In genomic region chr8:86820756-86821201, GRCm38 (mm10) we compare ENCODE assay signal across 8 mouse cellular contexts.
A peak's percentile ranks its signal among the peaks of the same experiment; 100 is the strongest.
DNase-seq lines count a peak whose midpoint lies in the region; ATAC-seq lines count a peak whose summit lies in the region.

No protein-coding gene starts in this region.

- DNase-seq in midbrain, embryonic 14.5 days: peak; percentile 48
- peak; percentile 85 for DNase-seq in R1 (ENCODE audit: low read depth, low spot score)
- DNase-seq in embryonic facial prominence, embryonic 10.5 days (ENCODE audit: low spot score): peak; percentile 67
- peak; percentile 37 to 51 for DNase-seq in lung, adult 18-20 months
- peak; percentile 38 to 82 for DNase-seq in spleen, postnatal 4 days (ENCODE audit: low spot score in 2 of 2)
- no peak for DNase-seq in left cerebral cortex, adult 9 months (ENCODE audit: low spot score in 2 of 2)

- H3K27ac ChIP-seq in midbrain, embryonic 14.5 days (replicated peaks; ENCODE audit: low read depth, low read length): no peak overlapping the region
- no peak overlapping the region for H3K27ac ChIP-seq in midbrain, embryonic 15.5 days
- peak overlapping the region; percentile 36; the same call in 1 of the 2 replicates for H3K27ac ChIP-seq in embryonic facial prominence, embryonic 10.5 days (replicated peaks)
- H3K27ac ChIP-seq in intestine, embryonic 15.5 days: 0 out of 2 replicates have a peak overlapping the region, but pooled peaks have one; percentile 38

- WGBS in midbrain, embryonic 14.5 days: 15% methylated on average over 3 of the region's 3 CpGs
- 12% methylated on average over 3 of the region's 3 CpGs for WGBS in midbrain, embryonic 15.5 days
- 7% methylated on average over 3 of the region's 3 CpGs for WGBS in embryonic facial prominence, embryonic 10.5 days
- WGBS in intestine, embryonic 15.5 days: 3% methylated on average over 3 of the region's 3 CpGs

- no peak overlapping the region for H3K9ac ChIP-seq in midbrain, embryonic 14.5 days (replicated peaks; ENCODE audit: low read length)
- H3K9ac ChIP-seq in midbrain, embryonic 15.5 days: no peak overlapping the region
- H3K9ac ChIP-seq in intestine, embryonic 15.5 days: no peak overlapping the region

- no peaks in the 10 kb centered on the region for H3K36me3 ChIP-seq in midbrain, embryonic 14.5 days (ENCODE audit: control insufficient read depth, insufficient read depth, low read length)
- H3K36me3 ChIP-seq in midbrain, embryonic 15.5 days (replicated peaks): no peaks in the 10 kb centered on the region
- no peaks in the 10 kb centered on the region for H3K36me3 ChIP-seq in embryonic facial prominence, embryonic 10.5 days (replicated peaks)
- no peaks in the 10 kb centered on the region for H3K36me3 ChIP-seq in intestine, embryonic 15.5 days

- no peaks in the 10 kb centered on the region for H3K27me3 ChIP-seq in midbrain, embryonic 14.5 days (ENCODE audit: control insufficient read depth, insufficient read depth, low read length)
- no peaks in the 10 kb centered on the region for H3K27me3 ChIP-seq in midbrain, embryonic 15.5 days (replicated peaks)
- no peaks in the 10 kb centered on the region for H3K27me3 ChIP-seq in embryonic facial prominence, embryonic 10.5 days (replicated peaks; ENCODE audit: low read depth, poor library complexity, severe bottlenecking)
- no peaks in the 10 kb centered on the region for H3K27me3 ChIP-seq in intestine, embryonic 15.5 days (replicated peaks)

- H3K9me3 ChIP-seq in midbrain, embryonic 14.5 days (ENCODE audit: control insufficient read depth, low read length): no peaks in the 10 kb centered on the region
- H3K9me3 ChIP-seq in midbrain, embryonic 15.5 days: no peaks in the 10 kb centered on the region
- H3K9me3 ChIP-seq in embryonic facial prominence, embryonic 10.5 days: no peaks in the 10 kb centered on the region
- no peaks in the 10 kb centered on the region for H3K9me3 ChIP-seq in intestine, embryonic 15.5 days

- H3K4me1 ChIP-seq in midbrain, embryonic 14.5 days (ENCODE audit: control insufficient read depth, insufficient read depth, low read length): peaks cover 4% of the 10 kb centered on the region; the same call in 1 of the 2 replicates
- H3K4me1 ChIP-seq in midbrain, embryonic 15.5 days: 0 out of 2 replicates have a peak, but pooled peaks cover 3% of the 10 kb centered on the region
- H3K4me1 ChIP-seq in embryonic facial prominence, embryonic 10.5 days: peaks cover 18% of the 10 kb centered on the region
- H3K4me1 ChIP-seq in intestine, embryonic 15.5 days (replicated peaks): peaks cover 17% of the 10 kb centered on the region

- no peak overlapping the region for H3K4me2 ChIP-seq in midbrain, embryonic 14.5 days (ENCODE audit: low read length)
- no peak overlapping the region for H3K4me2 ChIP-seq in midbrain, embryonic 15.5 days
- H3K4me2 ChIP-seq in intestine, embryonic 15.5 days (replicated peaks): no peak overlapping the region

- H3K4me3 ChIP-seq in midbrain, embryonic 14.5 days (replicated peaks; ENCODE audit: low read depth, low read length): no peak overlapping the region
- H3K4me3 ChIP-seq in midbrain, embryonic 15.5 days: no peak overlapping the region
- no peak overlapping the region for H3K4me3 ChIP-seq in embryonic facial prominence, embryonic 10.5 days
- H3K4me3 ChIP-seq in intestine, embryonic 15.5 days (replicated peaks): no peak overlapping the region

- ATAC-seq in midbrain, embryonic 14.5 days (ENCODE audit: low FRiP score, low TSS enrichment): no peak
- no peak for ATAC-seq in midbrain, embryonic 15.5 days (replicated peaks)
- peak; percentile 63 for ATAC-seq in intestine, embryonic 15.5 days

Comparison
In these comparisons a context has a peak if more than half of its experiments do, and no peak if none do; other contexts are left out.
1. DNase-seq: peak in midbrain, embryonic 14.5 days (single experiment), R1 (single experiment), embryonic facial prominence, embryonic 10.5 days (single experiment), lung, adult 18-20 months (2 of 2) and spleen, postnatal 4 days (2 of 2); none in left cerebral cortex, adult 9 months (0 of 2).
2. H3K27ac ChIP-seq: peak in embryonic facial prominence, embryonic 10.5 days (single experiment) and intestine, embryonic 15.5 days (single experiment); none in midbrain, embryonic 14.5 days (single experiment) and midbrain, embryonic 15.5 days (single experiment).